Mouse (Mus musculus) olfactory bulb, adult 2 months (tissue): Measurements from ENCODE around the gene Fndc3b.

ENCODE experiments used
- CTCF ChIP-seq: fragments of 200-500 bp; IDR thresholded peaks from 2 replicates; pipeline ENCODE4 v1.5.1; 2012; ENCODE audit warnings: low read depth, mild to moderate bottlenecking, low read length, moderate library complexity; ENCODE audit not compliant: insufficient read depth
- POLR2A ChIP-seq: fragments of 200-500 bp; IDR thresholded peaks from 2 replicates; pipeline ENCODE4 v1.6.1; 2012; ENCODE audit warnings: mild to moderate bottlenecking, low read depth, low read length, moderate library complexity; ENCODE audit not compliant: insufficient read depth

DNA sequence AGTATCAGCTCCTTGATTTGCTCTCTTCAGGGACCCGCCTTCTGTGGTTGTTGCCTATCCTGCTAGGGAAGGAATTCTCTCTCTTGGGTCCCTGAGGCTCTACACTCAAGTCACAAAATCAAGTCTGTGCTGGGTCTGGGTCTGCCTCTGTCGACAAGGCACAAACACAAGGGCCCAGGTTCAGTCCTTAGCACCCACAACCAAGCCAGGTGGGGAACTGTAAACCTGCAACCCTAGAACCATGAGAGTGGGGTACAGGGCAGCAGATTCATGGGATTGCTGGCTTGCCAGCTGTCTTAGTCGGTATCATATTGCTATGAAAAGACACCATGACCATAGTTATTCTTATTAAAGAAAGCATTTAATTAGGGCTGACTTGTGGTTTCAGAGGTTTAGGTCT lies 121.8 kb downstream of the Fndc3b start:
- TF ChIP-seq POLR2A (no peak), CTCF (no peak)
